Mouse (Mus musculus) forebrain, postnatal 0 days (tissue): ENCODE measurements at regions not wholly inside any gene's neighbourhood (a gene's known extent, or its start where the extent isn't known, plus 50 kb on each side); places are given as distances from the start of the nearest gene placed in this dataset.

Experiments
- ATAC-seq: fragments of 200-750 bp; cut with Nextera tagmentation; 2 replicates; pipeline ENCODE4 v1.8.0; 2017; ENCODE audit warnings: mild to moderate bottlenecking, moderate library complexity
- DNase-seq: peaks from one replicate; pipeline ENCODE4 v3.0.0-alpha.2; 2015
- H3K27ac ChIP-seq: fragments of 300-500 bp; sonication (generic); 2 replicates; pipeline ENCODE4 v1.5.1; 2014; ENCODE audit warnings: low read depth, mild to moderate bottlenecking, antibody characterized with exemption, low read length, moderate library complexity, mixed read lengths
- H3K27me3 ChIP-seq: fragments of 300-500 bp; sonication (generic); 2 replicates; pipeline ENCODE4 v1.6.1; 2014; ENCODE audit warnings: mild to moderate bottlenecking, low read length, mixed read lengths; ENCODE audit not compliant: insufficient read depth
- H3K36me3 ChIP-seq: fragments of 300-500 bp; sonication (generic); 2 replicates; pipeline ENCODE4 v1.6.1; 2014; ENCODE audit warnings: mild to moderate bottlenecking, moderate library complexity; ENCODE audit not compliant: insufficient read depth
- H3K4me1 ChIP-seq: fragments of 300-500 bp; sonication (generic); 2 replicates; pipeline ENCODE4 v1.6.1; 2014; ENCODE audit warnings: antibody characterized with exemption; ENCODE audit not compliant: insufficient read depth
- H3K4me2 ChIP-seq: fragments of 300-500 bp; sonication (generic); 2 replicates; pipeline ENCODE4 v1.6.1; 2014; ENCODE audit warnings: low read depth, mild to moderate bottlenecking, moderate library complexity
- H3K4me3 ChIP-seq: fragments of 300-500 bp; sonication (generic); 2 replicates; pipeline ENCODE4 v1.5.1; 2014; ENCODE audit warnings: low read depth, low read length, mixed read lengths
- H3K9ac ChIP-seq: fragments of 300-500 bp; sonication (generic); 2 replicates; pipeline ENCODE4 v1.6.1; 2014; ENCODE audit warnings: mild to moderate bottlenecking
- H3K9me3 ChIP-seq: fragments of 300-500 bp; sonication (generic); 2 replicates; pipeline ENCODE4 v1.6.1; 2016; ENCODE audit warnings: low read length
- CTCF ChIP-seq: sonication (generic); IDR thresholded peaks from 2 replicates; pipeline ENCODE4 v1.5.1; 2016; ENCODE audit warnings: antibody characterized with exemption, control low read depth, low read depth
- WGBS: fragments of 180-500 bp; shearing (Covaris S2); extraction: QIAGEN DNeasy Blood & Tissue Kit; methylation state at CpG from one replicate; pipeline ENCODE4 v1.1.7; 2014; 5-methylcytosine and 5-hydroxymethylcytosine counted together

DNA sequence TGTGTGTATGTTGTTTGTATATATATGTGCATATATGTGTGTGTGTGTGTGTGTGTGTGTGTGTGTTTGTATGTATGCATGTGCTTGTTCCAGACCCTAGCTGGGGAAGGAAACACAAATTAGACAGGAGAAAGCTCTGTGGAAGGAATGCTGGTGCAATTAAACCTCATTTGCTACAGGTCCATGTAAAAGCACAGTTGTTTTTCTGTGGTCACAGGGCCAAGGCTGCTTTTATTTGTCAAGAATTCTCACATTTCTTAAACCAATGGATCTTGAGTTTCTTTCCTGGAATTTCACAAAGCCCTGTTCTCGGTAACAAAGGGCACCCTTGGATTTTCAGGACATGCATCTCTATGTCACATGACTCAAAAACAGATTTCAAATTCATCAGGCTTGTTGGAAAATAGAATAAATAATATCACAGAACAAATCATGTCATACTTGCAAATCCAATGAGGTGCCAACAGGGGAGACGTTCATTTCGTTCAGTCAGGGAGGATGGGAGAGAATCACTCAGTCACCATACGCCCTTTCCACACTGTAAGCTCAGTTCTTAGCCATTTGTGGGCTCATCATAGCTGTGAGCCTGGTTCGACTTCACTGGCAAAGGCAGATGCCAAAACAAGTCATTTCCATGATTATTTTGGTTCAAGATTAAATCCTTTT is 222.4 kb upstream of the Sox11 start:
- no peaks in the 10 kb centered on the region for H3K9me3 ChIP-seq
- no peak overlapping the region for H3K4me2 ChIP-seq
- 15% methylated on average over 5 of the region's 5 CpGs for WGBS
- H3K36me3 ChIP-seq: no peaks in the 10 kb centered on the region
- TF ChIP-seq CTCF: no peak
- no peaks in the 10 kb centered on the region for H3K27me3 ChIP-seq
- H3K4me1 ChIP-seq: peaks cover 14% of the 10 kb centered on the region
- H3K4me3 ChIP-seq: no peak overlapping the region
- no peak overlapping the region for H3K9ac ChIP-seq
- H3K27ac ChIP-seq: peak overlapping the region; percentile 70
- DNase-seq (peak; percentile 52), ATAC-seq (peak; percentile 76; the same call in 1 of the 2 replicates)

DNA sequence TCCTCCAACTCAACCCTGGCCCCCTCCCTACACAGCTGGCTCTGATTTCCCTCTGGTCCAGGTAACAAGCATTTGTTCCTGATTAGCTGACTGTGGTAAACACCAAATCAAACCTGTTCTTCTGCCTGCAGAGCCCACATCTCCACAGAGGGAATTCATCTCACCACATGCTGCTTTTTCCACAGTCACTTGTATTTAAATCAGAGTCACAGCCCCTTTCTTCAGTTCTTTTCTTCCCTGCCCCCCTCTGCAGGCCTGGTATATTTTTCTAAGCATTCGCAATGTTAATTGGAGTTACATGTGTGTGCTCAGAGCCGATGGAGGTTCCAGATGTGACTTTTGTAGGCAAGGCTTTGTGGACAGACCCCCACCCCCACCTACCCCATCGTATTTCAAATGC is 221.5 kb upstream of the Sox11 start:
- H3K27ac ChIP-seq: no peak overlapping the region
- 14% methylated on average over 3 of the region's 3 CpGs for WGBS
- no peak for TF ChIP-seq CTCF

DNA sequence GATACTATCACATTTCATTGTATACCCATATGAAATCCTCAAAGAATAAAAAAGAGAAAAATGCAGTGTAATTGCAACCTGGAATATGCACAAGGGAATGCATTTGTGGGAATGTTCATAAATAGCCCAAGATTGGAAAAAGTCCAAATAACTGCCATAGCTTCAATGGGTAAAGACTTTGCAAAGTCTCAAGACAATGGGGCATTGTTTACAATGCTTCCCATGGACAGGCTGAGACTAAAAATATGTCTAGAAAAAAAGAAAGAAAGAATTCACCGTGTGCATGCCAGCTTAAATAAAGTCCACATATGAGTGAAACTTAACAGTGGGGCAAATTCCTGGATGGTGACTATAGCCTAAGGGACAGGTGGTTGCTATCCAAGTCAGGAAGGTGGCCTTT is 210.4 kb upstream of the Sox11 start:
- no peak for DNase-seq
- WGBS: 34% methylated on average over 1 of the region's 1 CpGs
- Histone ChIP-seq H3K4me2 (no peak overlapping the region), H3K4me1 (no peaks in the 10 kb centered on the region), H3K36me3 (no peaks in the 10 kb centered on the region), H3K9me3 (no peaks in the 10 kb centered on the region), H3K27me3 (no peaks in the 10 kb centered on the region), H3K4me3 (no peak overlapping the region), H3K27ac (no peak overlapping the region), H3K9ac (no peak overlapping the region)
- TF ChIP-seq CTCF: no peak
- ATAC-seq: no peak

More for the DNA sequence above, 221.5 kb upstream of the Sox11 start:
- Histone ChIP-seq H3K4me3 (no peak overlapping the region), H3K9me3 (no peaks in the 10 kb centered on the region), H3K4me1 (peaks cover 14% of the 10 kb centered on the region), H3K4me2 (no peak overlapping the region), H3K27me3 (no peaks in the 10 kb centered on the region), H3K9ac (no peak overlapping the region), H3K36me3 (no peaks in the 10 kb centered on the region)
- ATAC-seq: no peak
- DNase-seq: peak; percentile 21

GRCm38 (mm10) chr12:27538210-27538609 is 195.8 kb upstream of the Sox11 start:
- ATAC-seq (no peak), DNase-seq (no peak)
- no peak overlapping the region for H3K27ac ChIP-seq

DNA sequence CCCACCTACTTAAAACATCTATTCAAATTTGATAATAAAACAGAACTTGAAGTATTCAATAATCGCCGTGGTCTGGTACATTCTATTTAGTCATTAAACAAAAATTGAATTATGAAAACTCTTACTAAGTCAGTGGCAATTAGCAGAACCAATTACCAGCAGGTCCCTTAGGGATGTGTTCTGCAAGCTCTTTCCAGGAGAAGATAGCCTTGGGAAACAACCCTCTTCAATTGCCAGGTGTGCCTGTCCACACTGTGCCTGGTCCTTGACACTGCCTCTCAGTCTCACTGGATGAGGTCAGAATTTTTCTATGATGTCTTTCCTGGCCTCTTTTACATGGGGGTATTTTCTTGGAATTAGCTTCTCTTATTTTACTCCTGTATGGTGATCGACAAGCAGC is 195.1 kb upstream of the Sox11 start:
- no peaks in the 10 kb centered on the region for H3K36me3 ChIP-seq
- H3K9ac ChIP-seq: no peak overlapping the region
- 77% methylated on average over 3 of the region's 3 CpGs for WGBS
- TF ChIP-seq CTCF: no peak
- H3K27me3 ChIP-seq: no peaks in the 10 kb centered on the region
- ATAC-seq: no peak
- no peak overlapping the region for H3K27ac ChIP-seq
- no peaks in the 10 kb centered on the region for H3K9me3 ChIP-seq
- H3K4me3 ChIP-seq: no peak overlapping the region
- no peaks in the 10 kb centered on the region; the same call in 1 of the 2 replicates for H3K4me1 ChIP-seq
- no peak overlapping the region for H3K4me2 ChIP-seq
- no peak for DNase-seq

More at GRCm38 (mm10) chr12:27538210-27538609, 195.8 kb upstream of the Sox11 start:
- Histone ChIP-seq H3K9me3 (no peaks in the 10 kb centered on the region), H3K4me1 (no peaks in the 10 kb centered on the region; the same call in 1 of the 2 replicates), H3K4me3 (no peak overlapping the region), H3K9ac (no peak overlapping the region), H3K36me3 (no peaks in the 10 kb centered on the region), H3K27me3 (no peaks in the 10 kb centered on the region), H3K4me2 (no peak overlapping the region)
- TF ChIP-seq CTCF: no peak
- 31% methylated on average over 4 of the region's 4 CpGs for WGBS

- Histone ChIP-seq H3K4me3 (no peak overlapping the region), H3K27ac (no peak overlapping the region), H3K36me3 (no peaks in the 10 kb centered on the region), H3K4me1 (no peaks in the 10 kb centered on the region; the same call in 1 of the 2 replicates), H3K27me3 (no peaks in the 10 kb centered on the region), H3K4me2 (no peak overlapping the region), H3K9ac (no peak overlapping the region), H3K9me3 (no peaks in the 10 kb centered on the region)
- WGBS: 50% methylated on average over 9 of the region's 9 CpGs
- ATAC-seq (no peak), DNase-seq (peak; percentile 7)
- TF ChIP-seq CTCF: no peak
Observed at GRCm38 (mm10) chr12:27537017-27537416, 194.6 kb upstream of the Sox11 start.

- DNase-seq (no peak), ATAC-seq (no peak)
- Histone ChIP-seq H3K36me3 (no peaks in the 10 kb centered on the region), H3K9ac (no peak overlapping the region), H3K4me3 (no peak overlapping the region), H3K9me3 (no peaks in the 10 kb centered on the region), H3K27ac (no peak overlapping the region), H3K4me1 (no peaks in the 10 kb centered on the region), H3K27me3 (no peaks in the 10 kb centered on the region), H3K4me2 (no peak overlapping the region)
- WGBS: 66% methylated on average over 2 of the region's 2 CpGs
- no peak for TF ChIP-seq CTCF
Observed at GRCm38 (mm10) chr12:27525604-27526003, 183.2 kb upstream of the Sox11 start.
